ENCODE assay signal across 8 mouse cellular contexts in genomic region chr8:85071514-85072281, GRCm38 (mm10). TPM values are rescaled to one million over a fixed set of nuclear protein-coding genes. Genes with fewer than 3 reads are reported as not detected.
DNase-seq lines count a peak whose midpoint lies in the region; ATAC-seq and TF ChIP-seq lines count a peak whose summit lies in the region.

Dhps (plus strand) TSS chr8:85071757.

- H3K79me2 ChIP-seq in MEL (ENCODE audit: control insufficient read depth, insufficient read depth, low read length, poor library complexity), result peaks cover 15% of the 10 kb centered on the region

- peaks cover 0 to 8% of the 10 kb centered on the region in 2 experiments; a peak in 3 of 4 replicates for H3K36me3 ChIP-seq in MEL (ENCODE audit: control insufficient read depth in 1 of 2, insufficient read depth in 2 of 2, low read length in 2 of 2)
- H3K36me3 ChIP-seq in lung, postnatal 0 days (ENCODE audit: insufficient read depth, low read length), result no peaks in the 10 kb centered on the region

- H3K27me3 ChIP-seq in MEL (ENCODE audit: control insufficient read depth in 1 of 2, insufficient read depth in 2 of 2, low read length in 2 of 2), result no peaks in the 10 kb centered on the region
- no peaks in the 10 kb centered on the region for H3K27me3 ChIP-seq in cerebellum, adult 2 months (ENCODE audit: control insufficient read depth, insufficient read depth, low read length)
- H3K27me3 ChIP-seq in lung, postnatal 0 days (replicated peaks; ENCODE audit: insufficient read depth, low read length), result no peaks in the 10 kb centered on the region

- peaks cover 2 to 12% of the 10 kb centered on the region in 2 experiments; a peak in 3 of 4 replicates for H3K4me1 ChIP-seq in MEL (ENCODE audit: control insufficient read depth in 1 of 2, insufficient read depth in 2 of 2, low read length in 2 of 2)
- peaks cover 14% of the 10 kb centered on the region for H3K4me1 ChIP-seq in cerebellum, adult 2 months (ENCODE audit: control insufficient read depth, insufficient read depth, low read length)
- no peaks in the 10 kb centered on the region; the same call in 1 of the 2 replicates for H3K4me1 ChIP-seq in lung, postnatal 0 days (ENCODE audit: insufficient read depth, low read depth, low read length)

- peak; percentile 78 to 83 for TF ChIP-seq POLR2A in MEL (IDR thresholded peaks at IDR 0.05; ENCODE audit: control insufficient read depth in 1 of 2, insufficient read depth in 1 of 2, low read depth in 1 of 2, low read length in 2 of 2, poor library complexity in 1 of 2)
- peak; percentile 69; the same call in 1 of the 2 replicates for TF ChIP-seq POLR2A in cerebellum, adult 2 months (IDR thresholded peaks at IDR 0.05; ENCODE audit: borderline replicate concordance, insufficient read depth, low read length)

- DNase-seq in MEL (ENCODE audit: low read depth, low spot score), result peak; percentile 95
- peak; percentile 90 to 92 for DNase-seq in cerebellum, adult 2 months
- peak; percentile 88 for DNase-seq in forelimb bud, embryonic 11.5 days (ENCODE audit: low read depth, low spot score)
- peak; percentile 93 for DNase-seq in layer of hippocampus, adult 9-11 months
- peak; percentile 95 for DNase-seq in lung, postnatal 0 days (ENCODE audit: low spot score)
- peak; percentile 92 for DNase-seq in ovary, postnatal 14 days (ENCODE audit: low spot score)
- DNase-seq in thymus, postnatal 14 days, result peak; percentile 91

- H3K9me3 ChIP-seq in MEL (replicated peaks; ENCODE audit: insufficient read depth, low read length), result no peaks in the 10 kb centered on the region
- no peaks in the 10 kb centered on the region for H3K9me3 ChIP-seq in lung, postnatal 0 days (ENCODE audit: low read length)

- peak; percentile 89 to 91 for ATAC-seq in hematopoietic stem cell, adult 5-6 weeks (replicated peaks in 1 of 2; ENCODE audit: insufficient read depth in 1 of 2, low FRiP score in 2 of 2, low TSS enrichment in 1 of 2, low read depth in 1 of 2, poor library complexity in 2 of 2, severe bottlenecking in 2 of 2)
- ATAC-seq in lung, postnatal 0 days, result peak; percentile 96

- no peak for TF ChIP-seq RAD21 in MEL (IDR thresholded peaks at IDR 0.05; ENCODE audit: low read depth, low read length)

- TF ChIP-seq EP300 in MEL (IDR thresholded peaks at IDR 0.05; ENCODE audit: low read depth in 1 of 2, low read length in 2 of 2), result no peak
- no peak for TF ChIP-seq EP300 in lung, postnatal 0 days (IDR thresholded peaks at IDR 0.05)

- no peak for TF ChIP-seq CTCF in MEL (IDR thresholded peaks at IDR 0.05 in 2 of 3, conservative IDR thresholded peaks at IDR 0.05 in 1 of 3; ENCODE audit: control insufficient read depth in 1 of 3, insufficient read depth in 1 of 3, low read depth in 2 of 3, low read length in 3 of 3, poor library complexity in 1 of 3, severe bottlenecking in 1 of 3)
- TF ChIP-seq CTCF in cerebellum, adult 2 months (IDR thresholded peaks at IDR 0.05; ENCODE audit: borderline replicate concordance, insufficient read depth, low read depth, low read length), result no peak
- TF ChIP-seq CTCF in lung, postnatal 0 days (IDR thresholded peaks at IDR 0.05), result no peak

- peak within 1 kb of the TSS; percentile 87 for H3K27ac ChIP-seq in MEL (ENCODE audit: control insufficient read depth, low read depth, low read length)
- H3K27ac ChIP-seq in cerebellum, adult 2 months (ENCODE audit: insufficient read depth, low read length), result peak within 1 kb of the TSS; percentile 48
- H3K27ac ChIP-seq in lung, postnatal 0 days (ENCODE audit: low read length), result peak within 1 kb of the TSS; percentile 97

- peak within 1 kb of the TSS; percentile 86 to 90 for H3K4me3 ChIP-seq in MEL (ENCODE audit: control insufficient read depth in 1 of 2, insufficient read depth in 1 of 2, low read depth in 2 of 2, low read length in 2 of 2)
- H3K4me3 ChIP-seq in cerebellum, adult 2 months (replicated peaks; ENCODE audit: insufficient read depth, low read depth, low read length), result peak within 1 kb of the TSS; percentile 67
- H3K4me3 ChIP-seq in lung, postnatal 0 days (ENCODE audit: low read depth, low read length), result peak within 1 kb of the TSS; percentile 97

- WGBS in cerebellum, adult 2 months, result under 1% methylated on average over 68 of the region's 68 CpGs
- WGBS in lung, postnatal 0 days, result under 1% methylated on average over 60 of the region's 68 CpGs

- peak within 1 kb of the TSS; percentile 69 for H3K4me2 ChIP-seq in lung, postnatal 0 days (replicated peaks; ENCODE audit: low read depth, low read length)

- peak within 1 kb of the TSS; percentile 94 for H3K9ac ChIP-seq in MEL (ENCODE audit: control insufficient read depth, low read depth, low read length, poor library complexity, severe bottlenecking)
- peak within 1 kb of the TSS; percentile 85 for H3K9ac ChIP-seq in lung, postnatal 0 days (replicated peaks; ENCODE audit: low read depth)

TF ChIP-seq in MEL, 35 proteins besides CTCF, POLR2A, EP300 and RAD21:
- peak; percentile 81 for TF ChIP-seq TBP (IDR thresholded peaks at IDR 0.05; ENCODE audit: low read depth, low read length)
- TF ChIP-seq NRF1 (IDR thresholded peaks at IDR 0.05; ENCODE audit: insufficient read depth, low read depth, low read length, poor library complexity, severe bottlenecking), result no peak
- no peak for TF ChIP-seq ZKSCAN1 (IDR thresholded peaks at IDR 0.05; ENCODE audit: low read depth, low read length)
- no peak for TF ChIP-seq MYB (IDR thresholded peaks at IDR 0.05; ENCODE audit: low read depth, low read length)
- no peak for TF ChIP-seq ZC3H11A (IDR thresholded peaks at IDR 0.05; ENCODE audit: low read depth, low read length)
- peak; percentile 94 for TF ChIP-seq BHLHE40 (IDR thresholded peaks at IDR 0.05; ENCODE audit: borderline replicate concordance, low read depth, low read length)
- TF ChIP-seq GABPA (IDR thresholded peaks at IDR 0.05; ENCODE audit: low read depth, low read length), result no peak
- TF ChIP-seq ZMIZ1 (IDR thresholded peaks at IDR 0.05; ENCODE audit: low read depth, low read length), result peak; percentile 80
- 0 out of 2 replicates have a peak, but pooled peaks have one; percentile 8 for TF ChIP-seq UBTF (IDR thresholded peaks at IDR 0.05; ENCODE audit: borderline replicate concordance, insufficient read depth, low read depth, low read length)
- no peak for TF ChIP-seq MEF2A (IDR thresholded peaks at IDR 0.05; ENCODE audit: extremely low read depth, insufficient replicate concordance, low read depth, low read length, poor library complexity, severe bottlenecking)
- TF ChIP-seq TCF12 (IDR thresholded peaks at IDR 0.05; ENCODE audit: low read depth, low read length), result no peak
- peak; percentile 55; the same call in 1 of the 2 replicates for TF ChIP-seq KAT2A (conservative IDR thresholded peaks at IDR 0.05; ENCODE audit: low read depth, low read length)
- peak; percentile 85 for TF ChIP-seq NELFE (IDR thresholded peaks at IDR 0.05; ENCODE audit: low read depth, low read length)
- peak; percentile 94 for TF ChIP-seq MAX (IDR thresholded peaks at IDR 0.05; ENCODE audit: low read length)
- no peak for TF ChIP-seq TAL1 (IDR thresholded peaks at IDR 0.05; ENCODE audit: low read length)
- TF ChIP-seq POLR2AphosphoS5 (IDR thresholded peaks at IDR 0.05; ENCODE audit: borderline replicate concordance, low read depth, low read length), result no peak
- TF ChIP-seq MXI1 (IDR thresholded peaks at IDR 0.05; ENCODE audit: low read depth, low read length), result peak; percentile 77; the same call in 1 of the 2 replicates
- TF ChIP-seq E2F4 (IDR thresholded peaks at IDR 0.05; ENCODE audit: borderline replicate concordance, low read depth, low read length), result 0 out of 2 replicates have a peak, but pooled peaks have one; percentile 16
- peak; percentile 88 for TF ChIP-seq HCFC1 (IDR thresholded peaks at IDR 0.05; ENCODE audit: low read depth, low read length)
- peak; percentile 96 for TF ChIP-seq USF1 (IDR thresholded peaks at IDR 0.05; ENCODE audit: low read depth, low read length)
- TF ChIP-seq MYC (IDR thresholded peaks at IDR 0.05; ENCODE audit: low read depth, low read length), result peak; percentile 98
- peak; percentile 40 to 77; a peak in 2 of 4 replicates for TF ChIP-seq USF2 (IDR thresholded peaks at IDR 0.05; ENCODE audit: borderline replicate concordance in 1 of 2, insufficient read depth in 1 of 2, low read depth in 1 of 2, low read length in 2 of 2)
- TF ChIP-seq ZNF384 (IDR thresholded peaks at IDR 0.05; ENCODE audit: low read depth, low read length), result no peak
- TF ChIP-seq POLR2AphosphoS2 (IDR thresholded peaks at IDR 0.05; ENCODE audit: low read length), result peak; percentile 44; the same call in 1 of the 2 replicates
- TF ChIP-seq CHD2 (IDR thresholded peaks at IDR 0.05; ENCODE audit: low read length), result no peak
- peak; percentile 47; the same call in 1 of the 2 replicates for TF ChIP-seq SIN3A (IDR thresholded peaks at IDR 0.05; ENCODE audit: low read length)
- peak; percentile 41; the same call in 1 of the 2 replicates for TF ChIP-seq MAZ (IDR thresholded peaks at IDR 0.05; ENCODE audit: low read depth, low read length)
- peak; percentile 78 for TF ChIP-seq ELF1 (IDR thresholded peaks at IDR 0.05; ENCODE audit: low read depth, low read length)
- peak; percentile 37; the same call in 1 of the 2 replicates for TF ChIP-seq ETS1 (IDR thresholded peaks at IDR 0.05; ENCODE audit: low read depth, low read length)
- TF ChIP-seq RCOR1 (IDR thresholded peaks at IDR 0.05; ENCODE audit: low read depth, low read length), result no peak
- no peak for TF ChIP-seq GATA1 (IDR thresholded peaks at IDR 0.05; ENCODE audit: low read depth, low read length)
- no peak for TF ChIP-seq JUND (IDR thresholded peaks at IDR 0.05; ENCODE audit: low read depth, low read length)
- no peak for TF ChIP-seq SMC3 (IDR thresholded peaks at IDR 0.05; ENCODE audit: low read depth, low read length)
- TF ChIP-seq MAFK (IDR thresholded peaks at IDR 0.05; ENCODE audit: borderline replicate concordance, low read depth, low read length), result no peak
- 0 out of 2 replicates have a peak, but pooled peaks have one; percentile 3 for TF ChIP-seq CHD1 (IDR thresholded peaks at IDR 0.05; ENCODE audit: low read depth, low read length)

RNA-seq across cellular contexts. Expression of gene Dhps, which starts in this region (rescaled TPM):
- 42.5 and 44.6 TPM in 2 replicates for total RNA-seq in MEL (2012; rRNA removed)
- 10 to 100 TPM in 1 of 2 experiments, not detected in 1; 68.3 TPM for polyA plus RNA-seq in MEL (2012; ENCODE audit: insufficient read depth in 1 of 2, insufficient read length in 2 of 2, low read depth in 1 of 2, low replicate concordance in 2 of 2, missing spikeins in 1 of 2)
- polyA plus RNA-seq in cerebellum, adult 2 months (2012; rRNA removed), result 69.7 and 71.6 TPM in 2 replicates
- total RNA-seq in hematopoietic stem cell, adult 5-6 weeks (2017), result 15.5 and 22.7 TPM in 2 replicates
- 44.2 and 48.3 TPM in 2 replicates for polyA plus RNA-seq in lung, postnatal 0 days (2015; fragmentation: Nextera tagmentation; extraction: Ambion mirVana)

Comparison
In these comparisons a context has a peak if more than half of its experiments do, and no peak if none do; other contexts are left out.
1. Peak in every context shown above with its lines: DNase-seq, ATAC-seq, H3K4me3 ChIP-seq and H3K27ac ChIP-seq.